Mouse (Mus musculus) Patski (cell line): Measurements from ENCODE around the gene Chrm4. TPM values are rescaled to one million over a fixed set of nuclear protein-coding genes. Genes with fewer than 3 reads are reported as not detected.

Experiments used
- ATAC-seq: fragments of 100-300 bp; one replicate; pipeline ENCODE4 v1.8.0; 2021
- CTCF ChIA-PET: fragments of 350-600 bp; sonication (Branson Sonifier 250); formaldehyde crosslinking; loops from one replicate; lab custom pipeline; 2022; ENCODE audit warnings: inconsistent platforms; lab: Charles Lee
- POLR2A ChIA-PET: fragments of 350-600 bp; sonication (Branson Sonifier 250); formaldehyde crosslinking; loops from one replicate; lab custom pipeline; 2022; ENCODE audit warnings: antibody characterized with exemption, inconsistent platforms; lab: Charles Lee
- DNase-seq: peaks from one replicate; pipeline ENCODE4 v3.0.0-alpha.2; 2011; ENCODE audit warnings: low read depth, low spot score
- H3K27me3 ChIP-seq: fragments of 371-371 bp; one replicate; pipeline ENCODE4 v1.5.1; 2021
- CTCF ChIP-seq: fragments of 100-300 bp; IDR thresholded peaks from one replicate; pipeline ENCODE4 v1.5.1; 2021
- in situ Hi-C: fragments of 300-500 bp; cut with MboI; formaldehyde crosslinking; loops from 3 replicates; pipeline ENCODE4 v1.11.1; 2018; ENCODE audit warnings: low pct_unique_long_range_greater_than_20kb, mixed read lengths
- polyA plus RNA-seq: library from polyadenylated mRNA; unstranded; gene quantifications from one replicate; pipeline ENCODE4 v1.2.3, GENCODE M21; 2021

Gene Chrm4
- polyA plus RNA-seq, 1 experiment from 2014 or later, result not detected

GRCm38 (mm10) chr2:91921790-91922570, 5.1 kb upstream of the Chrm4 start:
- peaks cover 12% of the 10 kb centered on the region for H3K27me3 ChIP-seq
- POLR2A ChIA-PET, result interaction anchor here (0.6 kb wide), 1 partner anchor 62 kb away, joined by 4 read pairs; no protein-coding TSS in a partner anchor
- CTCF ChIA-PET, result no interaction called here
- TF ChIP-seq CTCF, result no peak
- ATAC-seq (peak; percentile 40), DNase-seq (no peak)
- in situ Hi-C loops, result no loop called here

- POLR2A ChIA-PET, result no interaction called here
- peaks cover 12% of the 10 kb centered on the region for H3K27me3 ChIP-seq
- no peak for ATAC-seq
- DNase-seq, result no peak
- in situ Hi-C loops, result no loop called here
- CTCF ChIA-PET, result no interaction called here
- no peak for TF ChIP-seq CTCF
These were observed 4.2 kb upstream of the Chrm4 start for GRCm38 (mm10) chr2:91922586-91923414.

- peaks cover 12% of the 10 kb centered on the region for H3K27me3 ChIP-seq
- ChIA-PET POLR2A (no interaction called here), CTCF (interaction anchor here (1.0 to 1.2 kb wide), 2 partner anchors 21 to 145 kb away, joined by 3 read pairs; no protein-coding TSS in a partner anchor)
- DNase-seq (no peak), ATAC-seq (no peak)
- in situ Hi-C loops, result no loop called here
- TF ChIP-seq CTCF, result no peak
These were observed 3.4 kb upstream of the Chrm4 start for GRCm38 (mm10) chr2:91923415-91924337.

- ChIA-PET POLR2A (no interaction called here), CTCF (interaction anchor here (1.3 to 1.4 kb wide), 2 partner anchors 9 to 12 kb away, joined by 3 to 4 read pairs; no protein-coding TSS in a partner anchor)
- TF ChIP-seq CTCF, result no peak
- DNase-seq, result no peak
- H3K27me3 ChIP-seq, result peaks cover 12% of the 10 kb centered on the region
- in situ Hi-C loops, result loop anchor here (5.0 kb wide), 1 partner anchor 142 kb away; no protein-coding TSS in a partner anchor
- ATAC-seq, result no peak
These were observed 2.3 kb upstream of the Chrm4 start for GRCm38 (mm10) chr2:91924726-91925125.

GRCm38 (mm10) chr2:91925442-91925841, 1.6 kb upstream of the Chrm4 start:
- TF ChIP-seq CTCF, result no peak
- ChIA-PET POLR2A (no interaction called here), CTCF (interaction anchor here (1.0 to 1.4 kb wide), 3 partner anchors 10 to 19 kb away, joined by 3 to 4 read pairs (median 3); no protein-coding TSS in a partner anchor)
- no peak for ATAC-seq
- peaks cover 12% of the 10 kb centered on the region for H3K27me3 ChIP-seq
- DNase-seq, result no peak
- in situ Hi-C loops, result loop anchor here (5.0 kb wide), 1 partner anchor 143 kb away; no protein-coding TSS in a partner anchor

- TF ChIP-seq CTCF, result no peak
- in situ Hi-C loops, result loop anchor here (5.0 kb wide), 1 partner anchor 146 kb away; no protein-coding TSS in a partner anchor
- DNase-seq, result no peak
- ChIA-PET CTCF (no interaction called here), POLR2A (interaction anchor here (0.5 kb wide), 1 partner anchor 25 kb away, joined by 5 read pairs; no protein-coding TSS in a partner anchor)
- H3K27me3 ChIP-seq, result peaks cover 5% of the 10 kb centered on the region
- ATAC-seq, result no peak
These were observed 931 bp downstream of the Chrm4 start for GRCm38 (mm10) chr2:91927826-91928533.

GRCm38 (mm10) chr2:91928534-91929350, 1.7 kb downstream of the Chrm4 start:
- in situ Hi-C loops, result loop anchor here (5.0 kb wide), 1 partner anchor 146 kb away; no protein-coding TSS in a partner anchor
- H3K27me3 ChIP-seq, result no peaks in the 10 kb centered on the region
- TF ChIP-seq CTCF, result no peak
- CTCF ChIA-PET, result interaction anchor here (1.0 kb wide), 1 partner anchor 177 kb away, joined by 4 read pairs; no protein-coding TSS in a partner anchor
- POLR2A ChIA-PET, result no interaction called here
- DNase-seq (no peak), ATAC-seq (no peak)

GRCm38 (mm10) chr2:91929455-91929854, 2.4 kb downstream of the Chrm4 start:
- CTCF ChIA-PET, result interaction anchor here (1.0 to 1.3 kb wide), 3 partner anchors 161 to 323 kb away, joined by 3 to 4 read pairs (median 3); no protein-coding TSS in a partner anchor
- DNase-seq (no peak), ATAC-seq (no peak)
- in situ Hi-C loops, result loop anchor here (5.0 kb wide), 1 partner anchor 147 kb away; no protein-coding TSS in a partner anchor
- POLR2A ChIA-PET, result no interaction called here
- H3K27me3 ChIP-seq, result no peaks in the 10 kb centered on the region
- no peak for TF ChIP-seq CTCF
